Mouse (Mus musculus) heart, adult 2 months (tissue): ENCODE results near the gene Brsk2.

Experiments
- CTCF ChIP-seq: fragments of 200-600 bp; IDR thresholded peaks from 2 replicates; pipeline ENCODE4 v1.8.1; 2022; ENCODE audit warnings: antibody characterized with exemption, mild to moderate bottlenecking, moderate library complexity
- EP300 ChIP-seq: fragments of 200-500 bp; IDR thresholded peaks from 2 replicates; pipeline ENCODE4 v1.6.1; 2011; ENCODE audit warnings: low read depth, low read length, control low read depth; ENCODE audit not compliant: insufficient read depth

- TF ChIP-seq CTCF (no peak), EP300 (no peak)
These were observed 2.3 kb downstream of the Brsk2 start for GRCm38 (mm10) chr7:141951821-141952220.
